Mouse (Mus musculus) spleen, embryonic (tissue): ENCODE results near the gene Casz1.

Experiments
- CTCF ChIA-PET: fragments of 350-600 bp; sonication (Branson Sonifier 250); formaldehyde crosslinking; loops from one replicate; lab custom pipeline; 2022; lab: Charles Lee

Casz1 gene

DNA sequence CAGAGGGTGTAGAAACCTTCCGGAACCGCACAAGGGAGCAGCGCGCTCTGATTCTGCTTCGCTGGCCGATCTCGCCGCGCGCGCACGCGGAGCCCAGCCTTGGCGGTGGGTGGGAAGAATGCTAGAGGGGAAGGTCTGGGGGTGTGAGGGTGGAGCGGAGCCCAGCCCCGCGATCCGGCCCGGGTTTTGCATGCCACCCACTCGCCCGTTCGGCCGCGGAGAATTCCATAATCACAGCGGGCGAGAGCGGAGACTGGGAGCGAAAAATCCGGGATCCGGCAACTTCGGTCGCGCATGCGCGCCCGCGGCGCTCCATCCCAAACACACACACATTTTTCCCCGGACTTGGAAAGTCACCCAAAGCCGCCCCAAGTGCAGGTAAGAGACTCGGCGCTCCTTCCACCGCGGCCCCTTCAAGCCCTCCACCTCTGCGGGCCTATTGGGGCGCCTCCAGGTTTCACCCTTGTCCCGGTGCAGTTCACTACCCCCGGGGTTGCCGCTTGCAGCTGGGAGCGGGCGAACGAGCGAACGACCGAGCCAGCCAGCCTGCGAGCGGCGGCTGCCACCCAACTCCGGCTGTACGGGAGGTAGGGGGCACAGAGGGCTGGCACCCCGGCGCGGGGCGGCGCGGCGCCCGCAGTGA lies at the start of gene Casz1:
Casz1 (plus strand) TSS at position 293 of the 643 bp plus-strand sequence.
- CTCF ChIA-PET, result no interaction called here

DNA sequence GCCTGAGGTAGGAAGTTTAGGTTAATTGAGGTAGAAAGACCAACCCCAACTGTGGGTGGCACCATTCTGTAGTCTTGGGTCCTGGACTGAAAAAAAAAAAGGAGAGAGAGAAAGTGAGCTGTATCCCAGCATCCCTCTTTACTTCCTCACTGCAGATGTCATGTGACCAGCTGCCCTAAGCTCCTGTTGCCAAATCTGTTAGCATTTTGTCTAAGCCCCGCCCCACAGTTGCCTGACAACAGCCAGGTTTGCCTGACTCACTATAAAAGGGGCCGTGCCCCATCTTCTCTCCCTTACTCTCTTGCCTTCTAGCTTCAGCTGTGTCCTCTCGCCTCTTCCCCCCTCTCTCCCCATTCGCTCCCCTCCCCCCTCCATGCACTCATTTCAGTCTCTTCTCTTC lies 45.4 kb upstream of the Casz1 start:
- CTCF ChIA-PET, result no interaction called here

DNA sequence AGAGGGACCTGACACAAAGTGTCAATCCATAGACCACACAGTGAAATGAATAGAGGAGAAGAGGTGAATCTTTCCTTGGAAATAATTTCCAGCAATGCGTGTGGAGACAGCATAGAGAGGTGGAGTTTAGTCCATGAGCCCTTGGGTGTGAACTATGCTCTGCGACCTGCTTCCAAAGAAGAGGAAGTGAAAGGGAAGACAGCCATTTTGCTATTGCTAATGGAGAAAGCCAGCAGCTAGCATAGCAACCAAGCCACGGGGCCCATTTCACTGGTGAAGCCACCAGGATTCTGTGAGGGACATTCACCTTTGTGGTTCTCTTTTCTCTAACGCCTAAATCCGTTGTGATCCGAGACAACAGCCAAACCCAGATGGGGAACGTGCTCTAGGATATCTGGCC lies 44.1 kb upstream of the Casz1 start:
- CTCF ChIA-PET, result no interaction called here

DNA sequence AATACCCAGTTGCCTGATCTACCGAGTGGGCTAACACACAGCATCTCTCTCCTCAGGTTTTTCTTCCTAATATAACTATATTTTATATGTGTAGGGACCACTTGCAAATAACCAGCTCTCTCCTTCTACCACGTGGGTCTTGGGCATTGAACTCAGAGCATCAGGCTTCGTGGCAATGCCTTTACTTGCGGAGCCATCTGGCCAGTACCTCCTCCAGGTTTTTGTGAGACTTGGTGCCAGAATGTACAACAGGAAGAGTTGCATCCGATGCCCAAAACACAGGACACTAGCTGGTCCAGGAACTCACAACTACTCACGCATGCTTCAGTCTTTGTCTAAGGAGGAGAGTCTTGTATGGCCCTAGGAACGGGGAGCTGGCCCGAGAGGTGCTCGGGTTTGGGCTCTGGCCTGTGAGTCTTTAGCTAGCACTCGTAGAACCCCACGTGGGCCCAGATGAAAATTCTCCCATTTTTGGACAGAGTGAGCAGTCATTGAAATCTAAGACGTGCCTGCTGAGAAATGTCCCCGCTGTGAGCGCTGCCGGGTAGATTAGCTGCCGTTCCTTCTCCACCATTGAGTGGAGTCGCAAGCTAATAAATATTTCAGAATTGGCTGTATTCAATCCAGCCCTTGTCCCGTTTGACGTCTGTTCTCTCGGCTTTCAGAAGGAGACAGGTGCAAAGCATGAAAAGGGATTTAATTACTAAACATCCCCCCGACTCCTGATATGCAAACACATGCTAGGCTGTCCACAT lies 38.0 kb upstream of the Casz1 start:
- CTCF ChIA-PET, result interaction anchor here (0.6 kb wide), 1 partner anchor 85 kb away, joined by 6 read pairs; no protein-coding TSS in a partner anchor

DNA sequence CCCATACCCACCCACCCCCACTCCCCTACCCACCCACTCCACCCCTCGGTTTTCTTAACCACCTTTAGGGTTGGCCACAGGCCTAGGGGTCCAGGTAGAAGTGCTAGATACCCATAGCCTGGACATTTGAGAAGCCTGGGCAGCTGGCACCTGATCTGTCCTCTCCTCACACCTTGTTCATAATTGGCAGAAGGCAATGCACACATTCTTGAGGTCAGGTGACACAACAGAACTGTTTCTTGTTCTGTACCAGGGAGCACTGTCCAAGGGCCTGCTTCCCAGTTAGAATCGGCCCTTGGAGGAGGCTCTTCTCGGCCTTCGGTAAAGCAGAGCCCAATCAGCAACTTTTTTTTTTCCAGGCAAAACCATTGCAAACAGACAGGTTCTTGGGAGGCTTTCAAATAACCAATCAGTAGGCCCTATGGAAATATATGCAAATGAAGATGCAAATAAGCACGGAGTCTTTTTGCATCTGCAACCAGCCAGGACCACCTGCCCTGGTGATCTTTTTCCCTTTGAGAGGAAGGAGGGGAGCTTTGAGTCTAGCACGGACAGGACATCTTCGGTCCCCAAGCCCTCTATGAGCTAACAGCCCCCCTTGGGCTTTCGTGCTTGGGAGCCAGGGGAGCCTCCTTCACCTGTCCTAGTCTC lies 36.4 kb upstream of the Casz1 start:
- CTCF ChIA-PET, result no interaction called here

DNA sequence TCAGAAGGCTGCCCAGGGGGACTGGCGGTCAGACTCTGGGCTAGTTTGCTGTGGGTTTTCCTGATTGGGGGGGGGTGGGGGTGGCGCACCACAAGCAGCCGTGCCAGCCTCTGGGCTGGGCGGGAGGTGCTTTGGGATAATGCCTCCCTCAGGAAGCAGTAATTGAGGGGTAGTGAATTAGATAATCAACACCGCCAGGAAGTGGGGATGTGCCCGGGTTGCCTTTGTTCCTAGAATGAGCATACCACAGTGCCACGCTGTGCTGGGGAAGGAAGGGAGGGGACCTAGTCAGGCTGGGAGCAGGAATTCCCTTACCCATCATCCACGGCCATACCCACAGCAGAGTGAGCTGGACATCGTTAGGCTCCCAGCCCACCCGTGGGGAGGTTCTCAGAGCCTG lies 35.6 kb upstream of the Casz1 start:
- CTCF ChIA-PET, result no interaction called here

DNA sequence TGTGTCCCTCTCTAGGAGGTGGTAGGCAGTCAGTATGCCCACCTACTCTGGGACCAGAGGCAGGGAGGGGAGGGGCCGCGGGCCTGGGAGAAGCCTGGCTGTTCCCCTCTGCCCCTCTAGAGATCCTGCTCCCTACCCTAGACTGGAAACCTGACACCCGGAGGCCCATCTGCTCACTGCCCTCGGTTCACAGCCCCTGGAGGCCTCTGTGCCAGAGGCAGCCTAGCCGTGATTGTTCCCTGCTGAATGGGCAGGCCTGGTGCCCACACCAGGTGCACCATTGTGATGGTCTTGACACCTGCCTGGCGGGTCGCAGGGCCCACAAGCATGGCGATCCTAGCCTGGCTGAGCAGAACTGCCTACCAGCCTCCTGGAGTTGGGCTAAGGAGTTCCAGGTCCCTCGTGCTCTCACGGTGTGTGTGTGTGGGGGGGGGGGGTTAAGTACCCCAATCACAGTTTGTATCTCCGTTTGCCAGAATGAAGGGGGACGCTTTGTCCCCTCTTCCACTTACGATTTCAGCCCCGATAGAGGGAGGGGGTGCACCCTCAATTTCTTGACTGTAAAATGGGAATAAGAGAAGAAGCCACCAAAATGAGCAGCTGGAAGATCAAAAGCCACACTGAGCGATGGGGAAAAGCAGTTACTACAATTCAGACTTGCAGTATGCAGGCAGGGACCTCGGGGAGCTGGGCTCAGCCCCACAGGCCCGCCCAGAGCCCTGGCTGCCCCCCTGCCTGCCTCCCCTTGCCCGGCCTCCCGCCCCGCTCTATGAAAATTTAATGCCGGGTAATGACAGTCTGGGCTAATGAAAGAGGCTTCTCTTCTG lies 33.4 kb upstream of the Casz1 start:
- CTCF ChIA-PET, result no interaction called here

DNA sequence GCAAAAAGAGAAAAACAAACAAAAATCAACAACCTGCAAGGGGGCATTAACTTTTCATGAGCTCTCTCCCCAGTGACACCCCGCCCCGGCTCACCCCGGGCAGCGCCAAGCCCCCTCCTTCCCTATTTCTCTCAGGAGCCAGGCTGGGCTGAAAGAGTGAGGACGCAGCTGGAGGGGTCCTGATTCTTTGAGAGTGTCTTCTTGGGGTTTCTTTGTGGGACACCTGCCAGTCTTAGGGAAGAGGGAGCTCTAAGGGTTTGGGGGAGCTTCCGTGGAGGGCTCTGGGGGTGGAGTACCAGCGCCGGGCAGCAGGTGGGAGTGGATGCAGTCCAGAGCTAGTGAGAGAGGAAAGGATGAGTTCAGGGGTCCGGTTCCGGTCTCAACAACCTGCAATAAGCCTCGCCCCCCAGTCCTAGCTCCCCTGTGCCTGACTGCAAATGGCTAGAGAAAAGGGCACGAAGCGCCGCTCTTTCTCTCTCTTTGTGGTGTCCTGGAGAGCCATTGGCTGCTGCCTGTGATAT lies 32.8 kb upstream of the Casz1 start:
- CTCF ChIA-PET, result no interaction called here

DNA sequence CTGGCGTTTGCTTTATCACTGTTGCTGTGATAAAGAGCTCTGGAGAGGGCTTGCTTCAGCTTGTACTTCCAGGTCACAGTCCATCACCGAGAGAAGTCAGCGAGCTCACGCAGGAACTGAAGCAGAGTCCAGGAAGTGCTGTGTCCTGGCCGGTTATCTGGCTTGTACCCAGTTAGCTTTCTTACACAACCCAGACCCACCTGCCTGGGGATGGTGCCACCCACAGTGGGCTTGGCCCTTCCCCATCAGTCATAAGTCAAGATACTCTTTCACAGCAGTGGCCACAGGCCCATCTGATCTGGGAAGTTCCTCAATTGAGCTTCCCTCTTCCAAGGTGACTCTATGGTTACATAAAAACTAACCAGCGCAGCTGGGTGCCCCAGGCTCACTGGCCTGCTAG lies 31.6 kb upstream of the Casz1 start:
- CTCF ChIA-PET, result no interaction called here

DNA sequence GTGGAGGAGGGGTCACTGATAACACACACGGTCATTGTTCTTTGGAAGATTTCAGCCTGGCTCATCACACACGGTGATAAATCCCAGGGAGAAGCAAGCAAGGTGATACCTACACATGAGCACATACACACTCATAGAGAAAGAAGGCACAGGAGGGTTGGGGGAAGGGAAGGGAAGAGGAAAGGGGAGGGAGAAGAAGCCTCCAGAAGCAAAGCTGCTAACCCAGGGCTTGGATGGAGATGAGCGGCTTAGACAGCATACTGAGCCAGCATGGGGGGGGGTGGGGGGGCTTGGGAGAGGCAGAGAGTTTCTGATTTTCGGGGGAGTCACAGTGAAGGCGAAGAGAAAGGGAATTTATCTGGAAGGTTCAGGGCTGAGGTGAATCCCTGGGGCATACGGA lies 30.2 kb upstream of the Casz1 start:
- CTCF ChIA-PET, result no interaction called here

DNA sequence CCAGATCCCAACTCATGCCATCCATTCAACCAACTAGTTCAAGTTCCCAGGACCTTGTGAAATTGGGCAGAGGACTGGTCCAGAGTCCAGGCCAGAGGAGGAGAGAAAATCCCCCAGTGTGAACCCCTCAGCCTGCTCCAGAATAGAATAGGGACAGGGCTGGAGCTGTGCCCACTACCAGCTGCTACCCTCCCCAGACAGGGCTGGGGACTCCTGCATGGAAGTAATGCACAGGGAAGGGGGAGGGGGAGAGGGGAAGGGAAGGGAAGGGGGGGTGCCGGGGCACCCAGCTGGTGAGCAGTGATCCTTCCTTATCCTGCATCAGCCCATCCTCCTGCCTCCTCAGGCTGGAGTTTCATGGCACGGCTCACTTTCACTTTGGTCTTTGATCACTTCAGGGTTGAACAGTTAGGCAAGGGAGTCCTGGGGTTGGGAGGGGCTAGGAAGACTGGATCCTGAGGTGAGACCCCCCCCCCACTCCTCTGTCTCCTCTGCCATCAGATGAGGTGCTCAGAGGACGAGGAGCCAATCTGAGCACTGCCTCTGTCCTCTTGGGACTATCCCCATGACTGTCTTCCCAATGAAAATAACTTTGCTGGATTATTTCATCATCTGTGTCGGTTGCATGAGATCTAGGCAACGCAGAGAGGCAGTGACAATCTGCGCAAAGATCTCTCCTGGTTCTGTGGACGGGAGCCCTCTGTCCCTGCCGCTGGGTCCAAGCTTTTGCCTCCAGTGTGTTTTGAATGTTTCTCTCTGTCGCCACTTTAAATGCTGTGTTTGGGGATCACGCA lies 28.6 kb upstream of the Casz1 start:
- CTCF ChIA-PET, result no interaction called here

DNA sequence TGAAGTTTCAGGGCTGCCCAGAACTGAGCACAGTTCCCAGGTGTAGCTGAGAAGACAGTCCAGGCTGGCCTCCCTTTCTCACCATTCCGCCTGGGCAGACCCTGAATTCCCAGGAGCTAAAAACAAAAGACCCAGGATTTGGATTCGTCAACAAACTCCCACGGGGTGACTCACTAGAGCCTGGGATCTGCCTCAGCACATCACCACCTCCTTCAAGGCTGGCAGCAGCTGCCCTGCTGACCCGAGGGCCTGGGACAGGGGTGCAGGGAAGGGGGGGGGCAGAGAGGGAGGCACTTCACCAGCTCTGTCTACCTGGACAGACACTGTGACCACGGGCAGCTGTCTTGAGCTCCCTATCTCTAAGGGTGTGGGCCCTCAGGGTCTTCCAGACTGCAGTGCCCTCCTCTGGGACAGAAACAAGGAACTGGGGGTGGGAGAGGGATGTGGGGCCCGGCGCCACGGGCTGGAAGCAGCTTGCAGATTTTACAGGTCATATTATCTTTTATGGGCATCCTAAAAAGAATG lies 24.1 kb upstream of the Casz1 start:
- CTCF ChIA-PET, result no interaction called here

DNA sequence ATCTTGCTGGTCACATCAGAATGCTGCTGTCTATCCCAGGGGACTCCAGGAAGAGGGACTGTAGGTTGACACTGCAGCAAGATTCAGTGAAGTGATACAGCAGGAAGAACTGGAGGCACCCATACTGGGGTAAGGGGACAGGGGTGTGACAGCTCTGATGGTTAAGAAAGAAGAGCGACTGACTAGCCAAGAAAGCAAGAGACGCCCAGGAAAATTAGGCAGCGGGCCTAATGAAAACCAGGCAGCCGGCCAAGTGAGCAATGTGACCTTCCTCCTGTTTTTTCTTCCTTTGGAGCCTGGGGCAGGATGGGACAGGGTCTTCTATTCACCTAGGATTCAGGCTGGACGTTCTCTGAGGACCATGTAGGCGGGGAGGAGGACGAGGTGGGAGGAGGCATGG lies 22.7 kb upstream of the Casz1 start:
- CTCF ChIA-PET, result no interaction called here

DNA sequence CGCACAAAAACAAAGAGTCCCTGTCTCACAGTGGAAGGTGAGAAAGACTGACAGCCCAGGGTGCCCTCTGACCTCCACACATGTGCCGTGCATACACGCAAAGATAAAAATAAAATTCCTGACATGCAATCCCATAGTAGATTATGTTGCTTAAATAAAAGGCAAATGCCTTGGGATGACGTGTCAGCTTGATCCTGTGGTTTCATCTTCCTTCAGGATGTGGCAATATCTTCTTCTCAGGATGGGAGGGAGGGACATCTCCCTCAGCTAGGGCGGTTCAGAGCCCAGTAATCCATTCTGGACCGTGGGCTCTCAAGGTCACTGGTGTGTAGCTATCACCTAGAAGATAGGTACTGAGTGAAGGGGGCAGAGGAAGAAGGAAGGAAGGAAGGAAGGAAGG lies 21.3 kb upstream of the Casz1 start:
- CTCF ChIA-PET, result no interaction called here

DNA sequence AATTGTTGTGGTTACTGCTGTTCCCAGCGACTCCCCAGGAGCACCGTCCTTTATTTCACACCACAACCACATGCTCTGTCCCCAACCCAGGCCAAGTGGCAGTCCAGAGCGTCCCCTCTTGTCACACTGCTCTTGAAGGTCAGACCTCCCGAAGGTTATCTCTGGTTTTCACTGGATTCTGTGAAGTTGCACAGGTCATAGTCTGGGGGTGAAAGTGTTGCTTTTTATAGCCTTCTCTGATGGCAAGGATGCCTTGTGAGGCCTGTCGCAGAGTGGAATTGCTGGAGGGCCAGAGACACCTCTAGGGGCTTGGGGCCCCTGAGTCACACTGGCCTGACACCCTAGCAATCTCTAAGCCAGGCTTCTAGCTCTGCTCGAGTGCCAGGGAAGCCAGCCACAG lies 20.5 kb upstream of the Casz1 start:
- CTCF ChIA-PET, result no interaction called here

DNA sequence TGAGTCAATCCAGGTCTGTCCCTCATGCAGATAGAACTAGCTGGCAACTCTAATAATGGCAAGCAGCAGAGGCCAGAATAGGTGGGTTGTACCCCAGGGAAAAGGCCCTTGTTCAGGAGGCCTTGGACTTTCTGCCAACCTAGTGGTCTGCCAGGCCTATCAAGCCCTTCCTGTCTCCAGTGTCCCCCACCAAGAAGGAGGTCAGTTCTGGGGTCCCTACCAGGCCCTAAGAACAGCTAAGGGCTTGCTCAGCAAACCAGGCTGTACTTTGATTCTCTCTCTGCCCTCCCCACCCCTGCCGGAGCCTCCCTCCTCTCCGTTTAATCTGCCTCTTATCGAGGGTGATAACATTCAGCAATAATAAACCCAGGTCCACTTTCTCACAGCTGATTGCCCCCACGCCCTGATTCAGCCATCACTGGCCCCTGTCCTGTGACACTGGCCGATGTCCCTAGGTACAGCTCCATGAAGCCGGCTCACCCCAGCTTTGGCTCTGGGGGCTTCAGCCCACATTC lies 19.1 kb upstream of the Casz1 start:
- CTCF ChIA-PET, result no interaction called here

DNA sequence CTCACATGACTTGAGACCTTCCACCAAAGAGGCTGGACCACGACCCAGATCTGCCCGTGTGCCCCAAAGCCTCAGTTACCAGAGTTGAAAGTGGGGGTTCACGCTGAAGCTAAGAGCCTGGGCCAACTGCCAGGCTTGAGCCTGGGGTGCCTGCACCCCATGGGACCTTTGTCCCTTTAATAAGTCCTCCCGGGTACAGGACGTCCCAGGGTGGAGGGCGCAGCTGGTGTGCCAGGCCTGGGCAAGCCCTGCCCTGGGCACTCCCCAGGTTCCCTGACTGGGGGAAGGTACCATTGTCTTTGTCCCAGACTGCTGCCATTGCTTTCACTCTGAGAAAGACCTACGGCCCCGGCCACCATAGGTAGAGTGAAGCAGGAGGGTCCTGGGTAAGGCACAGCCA lies 18.2 kb upstream of the Casz1 start:
- CTCF ChIA-PET, result no interaction called here

DNA sequence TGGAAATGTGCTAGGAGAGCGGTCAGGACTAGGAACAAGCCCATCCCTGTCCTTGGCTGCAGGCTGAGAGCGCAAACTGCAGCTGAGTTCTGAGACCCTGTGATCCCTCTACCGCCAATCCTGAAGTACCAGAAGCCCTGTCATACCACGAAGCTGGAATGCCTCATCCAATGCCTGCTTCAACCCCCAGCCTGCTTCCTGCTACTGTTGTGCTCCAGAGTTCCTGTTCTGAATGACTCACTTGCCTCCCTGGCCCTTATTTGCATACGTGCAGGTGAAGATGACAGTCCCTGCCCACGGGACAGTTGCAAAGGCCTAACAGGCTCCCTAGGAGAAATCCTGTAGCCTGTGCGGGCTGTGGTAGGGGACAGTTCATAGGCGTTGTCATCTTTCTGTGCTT lies 13.3 kb upstream of the Casz1 start:
- CTCF ChIA-PET, result no interaction called here

DNA sequence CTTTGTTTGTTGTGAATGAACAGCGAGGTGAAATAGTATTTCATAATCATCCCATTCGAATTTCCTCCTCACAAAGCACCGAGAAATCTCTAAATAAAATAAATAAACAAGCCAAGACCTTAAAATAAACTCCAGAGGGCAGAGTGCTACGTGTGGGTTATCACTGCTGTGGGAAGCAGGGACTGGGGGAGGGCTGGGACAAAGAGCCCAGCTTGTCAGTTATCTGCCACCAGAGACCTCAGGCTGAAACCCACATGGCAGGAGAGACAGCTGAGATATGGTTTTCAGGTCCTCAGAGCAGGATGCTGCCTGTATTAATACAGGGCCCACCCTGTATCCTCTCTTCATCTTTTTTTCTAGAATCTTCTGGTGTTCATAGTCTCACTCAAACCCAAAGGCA lies 9.2 kb upstream of the Casz1 start:
- CTCF ChIA-PET, result no interaction called here

DNA sequence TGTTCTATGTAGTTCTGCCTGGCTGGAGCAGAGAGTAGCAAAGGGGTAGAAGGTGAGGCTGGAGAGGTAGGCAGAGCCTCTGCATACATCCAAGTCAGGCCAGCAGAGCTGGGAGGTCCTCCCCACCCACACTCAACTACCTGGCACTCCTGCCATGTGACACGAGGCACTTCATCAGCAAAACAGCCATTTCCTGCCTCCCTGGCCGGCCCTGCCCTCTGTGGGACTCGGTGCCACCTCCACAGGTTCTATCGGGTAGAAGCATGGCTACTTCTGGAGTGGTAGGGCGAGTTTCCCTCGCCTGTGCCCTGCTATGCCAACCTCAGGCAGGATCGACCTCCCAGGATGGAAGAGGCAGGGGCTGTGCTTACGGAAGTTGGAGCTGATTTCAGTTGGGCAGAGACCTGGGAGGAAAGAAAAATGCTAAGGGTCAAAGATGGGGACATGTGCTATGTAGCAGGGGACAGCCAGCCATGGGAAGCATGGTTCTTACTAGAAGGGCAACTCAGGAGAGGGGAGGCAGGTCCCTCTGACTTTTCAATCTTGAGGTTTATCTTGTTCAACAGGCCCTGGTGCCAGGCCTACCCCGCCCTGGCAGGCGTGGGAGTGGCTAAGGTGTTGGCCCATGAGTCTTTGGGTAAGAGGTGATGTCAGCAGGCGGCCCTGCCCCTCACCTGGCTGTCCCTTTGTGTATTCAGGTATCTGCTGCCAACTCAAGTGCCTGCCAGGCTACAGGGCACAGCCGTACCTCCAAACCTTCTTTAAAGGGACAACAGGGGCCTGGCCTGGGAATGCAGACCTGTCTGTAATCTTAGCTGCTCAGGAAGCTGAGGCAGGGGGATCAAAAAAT lies 6.5 kb upstream of the Casz1 start:
- CTCF ChIA-PET, result no interaction called here
